Mouse (Mus musculus): ENCODE results near the gene 2310034G01Rik. TPM values are rescaled to one million over a fixed set of nuclear protein-coding genes. Genes with fewer than 3 reads are reported as not detected.

2310034G01Rik gene
- polyA plus RNA-seq, 1 experiment: not detected

- no peak for TF ChIP-seq CTCF (IDR thresholded peaks at IDR 0.05; ENCODE audit: insufficient read depth, low read depth, low read length)
- TF ChIP-seq POLR2A (IDR thresholded peaks at IDR 0.05; ENCODE audit: insufficient read depth, low read depth, low read length): no peak
- H3K4me3 ChIP-seq (ENCODE audit: insufficient read depth, low read depth, low read length): no peak overlapping the region
- 100% methylated on average over 1 of the region's 1 CpGs for WGBS
- no peak overlapping the region for H3K27ac ChIP-seq (ENCODE audit: insufficient read depth, low read depth, low read length)
- H3K4me1 ChIP-seq (ENCODE audit: control insufficient read depth, insufficient read depth, low read length): peaks cover 8% of the 10 kb centered on the region; the same call in 1 of the 2 replicates
Measured at GRCm38 (mm10) chr19:46347146-46347545, 3.0 kb downstream of the 2310034G01Rik start.

- no peak overlapping the region for H3K27ac ChIP-seq (ENCODE audit: insufficient read depth, low read depth, low read length)
- H3K4me3 ChIP-seq (ENCODE audit: insufficient read depth, low read depth, low read length): no peak overlapping the region
- WGBS: 33% methylated on average over 7 of the region's 7 CpGs
- H3K4me1 ChIP-seq (ENCODE audit: control insufficient read depth, insufficient read depth, low read length): peaks cover 11% of the 10 kb centered on the region
- TF ChIP-seq CTCF (IDR thresholded peaks at IDR 0.05; ENCODE audit: insufficient read depth, low read depth, low read length): no peak
- TF ChIP-seq POLR2A (IDR thresholded peaks at IDR 0.05; ENCODE audit: insufficient read depth, low read depth, low read length): no peak
Measured at GRCm38 (mm10) chr19:46344710-46345419, 5.2 kb downstream of the 2310034G01Rik start.

GRCm38 (mm10) chr19:46339287-46339971 lies 10.7 kb downstream of the 2310034G01Rik start:
- Histone ChIP-seq H3K4me1 (ENCODE audit: control insufficient read depth, insufficient read depth, low read length) (peaks cover 21% of the 10 kb centered on the region), H3K27ac (ENCODE audit: insufficient read depth, low read depth, low read length) (peak overlapping the region; percentile 34; the same call in 1 of the 2 replicates), H3K4me3 (ENCODE audit: insufficient read depth, low read depth, low read length) (no peak overlapping the region)
- WGBS: 16% methylated on average over 7 of the region's 7 CpGs
- TF ChIP-seq POLR2A (IDR thresholded peaks at IDR 0.05; ENCODE audit: insufficient read depth, low read depth, low read length) (no peak), CTCF (IDR thresholded peaks at IDR 0.05; ENCODE audit: insufficient read depth, low read depth, low read length) (no peak)

GRCm38 (mm10) chr19:46338942-46339286 lies 11.2 kb downstream of the 2310034G01Rik start:
- TF ChIP-seq POLR2A (IDR thresholded peaks at IDR 0.05; ENCODE audit: insufficient read depth, low read depth, low read length) (no peak), CTCF (IDR thresholded peaks at IDR 0.05; ENCODE audit: insufficient read depth, low read depth, low read length) (no peak)
- Histone ChIP-seq H3K27ac (ENCODE audit: insufficient read depth, low read depth, low read length) (peak overlapping the region; percentile 34), H3K4me1 (ENCODE audit: control insufficient read depth, insufficient read depth, low read length) (peaks cover 21% of the 10 kb centered on the region), H3K4me3 (ENCODE audit: insufficient read depth, low read depth, low read length) (peak overlapping the region; percentile 27)
- WGBS: 13% methylated on average over 6 of the region's 6 CpGs

GRCm38 (mm10) chr19:46338331-46338936 lies 11.7 kb downstream of the 2310034G01Rik start, which contains the start of gene Cuedc2:
Gene Cuedc2 (minus strand): TSS chr19:46338702.
- peak within 1 kb of the TSS; percentile 84 for H3K4me3 ChIP-seq (ENCODE audit: insufficient read depth, low read depth, low read length)
- peak within 1 kb of the TSS; percentile 53 for H3K27ac ChIP-seq (ENCODE audit: insufficient read depth, low read depth, low read length)
- peaks cover 21% of the 10 kb centered on the region for H3K4me1 ChIP-seq (ENCODE audit: control insufficient read depth, insufficient read depth, low read length)
- WGBS: under 1% methylated on average over 31 of the region's 31 CpGs
- peak; percentile 31; the same call in 1 of the 2 replicates for TF ChIP-seq POLR2A (IDR thresholded peaks at IDR 0.05; ENCODE audit: insufficient read depth, low read depth, low read length)
- TF ChIP-seq CTCF (IDR thresholded peaks at IDR 0.05; ENCODE audit: insufficient read depth, low read depth, low read length): no peak

- H3K27ac ChIP-seq (ENCODE audit: insufficient read depth, low read depth, low read length): peak overlapping the region; percentile 53
- no peak for TF ChIP-seq CTCF (IDR thresholded peaks at IDR 0.05; ENCODE audit: insufficient read depth, low read depth, low read length)
- no peak for TF ChIP-seq POLR2A (IDR thresholded peaks at IDR 0.05; ENCODE audit: insufficient read depth, low read depth, low read length)
- 19% methylated on average over 15 of the region's 15 CpGs for WGBS
Measured at GRCm38 (mm10) chr19:46337719-46338330, 12.3 kb downstream of the 2310034G01Rik start.

GRCm38 (mm10) chr19:46333906-46334305 lies 16.2 kb downstream of the 2310034G01Rik start:
- 83% methylated on average over 3 of the region's 3 CpGs for WGBS
- no peak overlapping the region for H3K27ac ChIP-seq (ENCODE audit: insufficient read depth, low read depth, low read length)
- peaks cover 17% of the 10 kb centered on the region for H3K4me1 ChIP-seq (ENCODE audit: control insufficient read depth, insufficient read depth, low read length)
- H3K4me3 ChIP-seq (ENCODE audit: insufficient read depth, low read depth, low read length): no peak overlapping the region
- no peak for TF ChIP-seq POLR2A (IDR thresholded peaks at IDR 0.05; ENCODE audit: insufficient read depth, low read depth, low read length)
- no peak for TF ChIP-seq CTCF (IDR thresholded peaks at IDR 0.05; ENCODE audit: insufficient read depth, low read depth, low read length)

More at GRCm38 (mm10) chr19:46337719-46338330, 12.3 kb downstream of the 2310034G01Rik start:
- Histone ChIP-seq H3K4me1 (ENCODE audit: control insufficient read depth, insufficient read depth, low read length) (peaks cover 21% of the 10 kb centered on the region), H3K4me3 (ENCODE audit: insufficient read depth, low read depth, low read length) (peak overlapping the region; percentile 84)

- WGBS: 32% methylated on average over 7 of the region's 7 CpGs
- no peak for TF ChIP-seq CTCF (IDR thresholded peaks at IDR 0.05; ENCODE audit: insufficient read depth, low read depth, low read length)
- TF ChIP-seq POLR2A (IDR thresholded peaks at IDR 0.05; ENCODE audit: insufficient read depth, low read depth, low read length): no peak
- H3K27ac ChIP-seq (ENCODE audit: insufficient read depth, low read depth, low read length): no peak overlapping the region
- H3K4me3 ChIP-seq (ENCODE audit: insufficient read depth, low read depth, low read length): no peak overlapping the region
- peaks cover 17% of the 10 kb centered on the region for H3K4me1 ChIP-seq (ENCODE audit: control insufficient read depth, insufficient read depth, low read length)
Measured at GRCm38 (mm10) chr19:46332721-46333339, 17.3 kb downstream of the 2310034G01Rik start.
